Mouse (Mus musculus) adrenal gland, postnatal 4 days (tissue): ENCODE measurements around the gene Kirrel. TPM values are rescaled to one million over a fixed set of nuclear protein-coding genes. Genes with fewer than 3 reads are reported as not detected.
"Not testable (repeated sequence)": the region's sequence is repeated elsewhere in the genome, so short reads cannot be mapped to it uniquely, and the experiment has no call there.

Experiments
- DNase-seq, 2 experiments: peaks; one replicate each; pipeline ENCODE4 v3.0.0; 2021 to 2022; ENCODE audit warnings: low spot score in 2 of 2, mixed read lengths in 2 of 2
- total RNA-seq, 2 experiments: library from RNA; stranded (reverse); gene quantifications; 2 replicates each; pipeline ENCODE4 v1.2.3; 2021

Gene Kirrel
- total RNA-seq, 2 experiments from 2014 or later, result 30.7 to 33.0 TPM

GRCm38 (mm10) chr3:87140284-87140683 lies 34.3 kb downstream of the Kirrel start:
- DNase-seq, result no peak

GRCm38 (mm10) chr3:87136782-87137181 lies 37.8 kb downstream of the Kirrel start:
- no peak for DNase-seq

DNA sequence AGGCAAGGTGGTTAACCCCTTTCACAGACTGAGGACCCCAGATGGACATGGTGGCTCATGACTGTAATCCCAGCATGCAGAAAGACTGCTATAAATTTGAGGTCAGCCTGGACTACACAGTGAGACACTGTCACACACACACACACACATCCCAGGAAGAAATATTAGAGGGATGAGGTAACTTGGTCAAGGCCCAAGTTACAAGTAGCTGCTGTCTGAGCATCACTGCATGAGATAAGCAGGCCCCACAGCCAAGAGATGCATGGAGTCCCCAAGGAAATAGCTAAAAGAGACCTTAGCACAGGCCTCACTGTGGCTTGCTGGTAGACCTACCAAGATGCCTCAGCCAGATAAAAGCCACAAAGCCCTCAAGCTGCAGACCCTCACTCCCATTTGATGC lies 39.6 kb downstream of the Kirrel start:
- DNase-seq, result no peak

GRCm38 (mm10) chr3:87131694-87132347 lies 42.7 kb downstream of the Kirrel start:
- DNase-seq, result no peak

DNA sequence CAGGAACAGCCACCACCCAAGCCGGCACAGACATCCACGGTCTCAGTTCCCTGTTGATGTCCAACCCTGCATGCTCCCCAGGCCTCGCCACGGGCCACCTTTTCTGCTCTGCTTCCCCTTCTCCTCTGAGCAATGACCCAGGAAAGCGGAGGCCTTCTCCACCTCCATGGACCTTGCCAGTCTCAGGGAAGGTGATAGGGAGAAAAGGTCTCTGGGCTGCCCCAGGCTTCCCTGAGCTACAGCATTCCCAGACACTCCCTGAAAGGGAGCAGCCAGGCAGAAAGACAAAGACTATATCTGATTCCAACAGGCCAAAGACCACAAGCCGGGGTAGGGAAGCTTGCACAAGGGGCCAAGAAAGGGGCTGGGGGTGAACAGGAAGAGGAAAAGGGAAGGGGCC lies 43.6 kb downstream of the Kirrel start:
- no peak for DNase-seq

DNA sequence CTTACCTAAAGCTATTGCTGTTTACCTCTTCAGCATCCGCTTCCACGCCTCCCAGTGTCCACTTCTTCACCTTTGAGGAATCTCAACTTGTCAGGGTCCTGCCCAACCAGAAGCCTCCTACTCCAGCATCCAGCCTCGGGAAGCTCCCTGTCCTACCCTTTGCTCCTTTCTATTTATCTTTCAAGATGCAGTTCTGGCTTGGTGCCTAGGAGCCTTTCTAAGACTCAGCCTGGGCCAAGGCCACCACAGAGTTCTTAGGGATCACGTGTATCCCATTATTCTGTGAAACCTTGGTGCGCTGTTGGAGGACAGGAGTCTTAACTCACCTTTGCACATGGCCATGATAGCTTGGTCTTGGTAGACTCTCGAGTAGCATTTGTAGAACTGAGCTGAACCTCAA lies 50.8 kb downstream of the Kirrel start:
- no peak for DNase-seq

DNA sequence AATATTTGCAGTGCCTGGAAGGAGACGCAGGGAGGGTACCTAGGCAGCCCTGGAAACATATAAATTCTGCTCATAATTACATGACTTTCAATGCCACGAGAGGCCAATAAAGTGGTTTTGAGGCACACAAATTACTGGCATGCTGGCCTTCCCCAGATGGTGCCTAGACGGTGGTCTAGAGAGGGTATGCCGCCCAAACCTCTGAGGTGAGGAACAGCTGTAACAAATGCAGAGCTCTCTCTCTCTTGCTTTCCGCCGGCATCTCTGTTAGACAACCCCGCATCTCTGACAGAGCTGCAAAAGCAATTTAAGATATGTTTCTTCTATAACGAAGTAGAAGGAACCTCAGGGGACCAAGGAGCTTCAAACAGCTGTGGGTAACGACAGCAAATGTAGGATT lies 56.3 kb downstream of the Kirrel start:
- DNase-seq, result no peak

DNA sequence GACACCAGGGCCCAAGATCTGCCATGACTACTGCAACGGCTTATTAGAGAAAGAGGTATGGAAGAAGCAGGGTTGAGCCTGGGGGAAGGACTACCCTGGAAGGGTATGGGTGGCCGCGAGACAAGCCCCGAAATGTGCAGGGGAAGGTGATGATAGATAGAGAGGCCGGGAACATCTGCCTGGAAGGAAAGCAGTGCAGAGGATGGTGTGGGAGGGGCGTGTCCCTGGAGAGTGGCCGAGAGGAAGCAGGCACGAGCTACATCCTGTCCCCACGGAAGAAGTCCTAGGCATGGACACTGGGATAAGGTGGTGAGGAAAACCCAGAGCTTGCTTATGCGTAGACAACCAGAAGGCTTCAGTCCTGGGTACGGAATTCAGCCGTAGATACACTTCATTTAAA lies 56.9 kb downstream of the Kirrel start:
- no peak for DNase-seq

- no peak for DNase-seq
These were observed 58.6 kb downstream of the Kirrel start for GRCm38 (mm10) chr3:87115726-87116540.

GRCm38 (mm10) chr3:87115271-87115670 lies 59.3 kb downstream of the Kirrel start:
- no peak for DNase-seq

DNA sequence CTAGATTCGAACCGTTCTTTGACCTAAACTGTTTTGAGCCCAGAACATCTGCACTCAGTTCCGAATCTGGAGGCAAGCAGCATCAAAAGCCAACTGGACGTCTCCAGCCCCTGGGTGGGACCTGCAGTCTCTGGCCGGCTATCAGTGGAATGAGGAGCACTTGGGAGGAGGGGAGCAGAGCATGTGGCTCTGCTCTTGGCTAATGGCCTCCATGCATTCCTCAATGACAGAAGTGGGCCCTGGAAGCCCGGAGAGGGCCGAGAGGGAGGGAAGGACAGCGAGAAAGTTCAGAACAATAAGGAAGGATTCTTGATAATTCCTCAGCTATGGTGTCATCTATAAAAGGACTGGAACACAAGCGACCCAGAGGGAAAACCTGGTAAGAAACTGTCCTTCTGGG lies 59.7 kb downstream of the Kirrel start:
- DNase-seq, result no peak

DNA sequence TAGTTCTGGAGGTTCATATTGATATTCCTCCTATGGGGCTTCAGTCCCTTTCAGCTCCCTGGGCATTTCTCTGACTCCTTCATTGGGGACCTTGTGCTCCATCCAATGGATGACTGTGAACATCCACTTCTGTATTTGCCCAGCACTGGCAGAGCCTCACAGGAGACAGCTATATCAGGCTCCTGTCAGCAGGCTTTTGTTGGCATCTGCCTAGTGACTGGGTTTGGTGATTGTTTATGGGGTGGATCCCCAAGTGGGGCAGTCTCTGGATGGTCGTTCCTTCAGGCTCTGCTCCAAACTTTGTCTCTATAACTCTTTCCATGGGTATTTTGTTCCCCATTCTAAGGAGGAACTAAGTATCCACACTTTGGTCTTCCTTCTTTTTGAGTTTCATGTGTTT lies 60.7 kb downstream of the Kirrel start:
- DNase-seq, result not testable (repeated sequence)

GRCm38 (mm10) chr3:87112264-87112663 lies 62.3 kb downstream of the Kirrel start:
- no peak for DNase-seq

- DNase-seq, result no peak
These were observed 69.7 kb downstream of the Kirrel start for GRCm38 (mm10) chr3:87104856-87105255.

GRCm38 (mm10) chr3:87102346-87102745 lies 72.2 kb downstream of the Kirrel start:
- no peak for DNase-seq

GRCm38 (mm10) chr3:87100911-87101310 lies 73.6 kb downstream of the Kirrel start:
- DNase-seq, result no peak

DNA sequence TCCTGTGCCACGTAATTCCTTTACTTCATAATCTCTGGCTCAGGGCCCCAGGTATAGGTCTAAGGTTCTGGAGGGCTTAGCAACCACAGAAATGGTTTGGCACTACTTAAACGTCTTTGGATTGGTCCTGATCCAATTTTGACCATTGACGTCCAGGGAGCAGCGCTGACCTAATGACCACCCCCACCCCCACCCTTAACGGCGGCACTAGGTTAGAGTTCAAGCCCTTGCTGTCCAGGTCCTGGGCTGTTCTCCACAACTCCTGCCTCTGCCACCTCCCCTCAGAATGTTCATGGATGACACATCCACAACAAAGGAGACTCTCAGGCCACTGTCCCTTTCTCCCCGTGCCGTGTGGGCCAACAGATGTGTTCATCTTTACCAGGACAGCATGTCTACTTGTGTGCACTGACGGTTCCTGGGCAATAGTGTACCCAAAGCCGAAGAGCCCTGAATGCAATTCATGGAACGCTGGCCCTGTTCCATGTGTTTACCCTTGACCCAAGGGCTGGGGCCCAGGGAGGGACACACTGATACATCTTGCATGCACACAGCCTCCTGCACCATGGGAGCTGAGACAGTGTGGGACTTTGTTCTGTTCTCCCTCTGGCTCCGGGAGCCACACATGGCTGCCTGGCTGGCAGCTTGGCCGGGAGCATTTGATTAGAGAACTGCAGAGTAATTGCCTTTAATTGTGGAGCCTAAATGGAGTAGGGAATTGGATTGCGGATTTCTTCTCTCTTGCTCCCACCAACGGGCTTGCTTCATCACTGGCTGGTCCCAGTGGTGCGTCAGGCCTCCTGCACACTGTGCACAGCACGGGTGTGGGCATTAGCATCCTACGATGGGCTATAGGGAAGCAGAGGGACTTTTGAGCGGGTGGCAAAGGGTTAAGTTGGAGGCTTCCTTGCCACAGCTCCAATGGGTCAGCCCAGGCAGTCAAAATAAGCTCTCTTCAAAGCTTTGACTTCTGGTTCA lies 76.3 kb downstream of the Kirrel start:
- no peak for DNase-seq

DNA sequence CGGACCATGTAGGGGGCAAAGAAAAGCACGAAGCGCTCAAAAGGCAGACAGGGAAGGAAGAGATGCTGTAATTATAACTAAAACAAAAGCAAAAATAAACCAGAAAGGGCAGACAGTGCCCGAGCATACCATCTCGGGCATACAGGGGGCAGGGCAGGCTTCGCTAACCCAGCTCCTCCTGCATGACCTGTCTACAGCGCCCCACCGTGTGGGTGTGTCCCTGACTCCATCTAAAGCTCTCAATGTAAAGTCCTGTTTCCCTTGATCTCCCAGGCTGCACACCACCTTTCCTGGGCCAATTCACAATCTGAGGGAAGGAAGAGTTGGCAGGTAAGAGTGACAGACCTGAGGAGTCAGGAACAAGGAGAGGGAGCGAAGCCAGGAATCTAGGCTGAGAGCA lies 77.3 kb downstream of the Kirrel start:
- DNase-seq, result no peak

- DNase-seq, result no peak
These were observed 80.8 kb downstream of the Kirrel start for GRCm38 (mm10) chr3:87093718-87094117.

GRCm38 (mm10) chr3:87089694-87090565 lies 84.6 kb downstream of the Kirrel start:
- peak in 1 of 2 experiments; percentile 40 for DNase-seq

DNA sequence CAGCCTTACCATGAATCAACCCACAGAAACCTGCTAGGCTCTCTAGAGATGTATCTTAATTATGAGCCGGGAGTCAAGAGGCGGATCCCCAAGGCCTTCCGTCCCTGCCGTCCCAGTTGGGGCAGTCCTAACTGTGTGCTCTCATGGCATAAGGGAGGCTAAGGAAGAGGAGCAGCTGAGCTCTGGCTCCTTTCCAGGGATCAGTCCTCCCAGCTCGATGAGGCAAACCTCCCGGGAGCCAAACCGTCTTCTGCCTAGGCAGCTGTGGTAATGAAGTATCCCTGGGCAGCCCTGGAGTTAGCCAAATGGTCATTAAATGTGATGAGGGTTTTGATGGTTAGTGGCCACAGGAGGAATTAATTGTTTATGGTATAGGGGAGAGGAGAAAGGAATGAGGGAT lies 87.4 kb downstream of the Kirrel start:
- DNase-seq, result no peak
